Mouse (Mus musculus) hindbrain, embryonic 11.5 days (tissue): ENCODE results near the gene Bid. TPM values are rescaled to one million over a fixed set of nuclear protein-coding genes. Genes with fewer than 3 reads are reported as not detected.

Experiments used
- ATAC-seq: fragments of 200-750 bp; cut with Nextera tagmentation; 2 replicates; pipeline ENCODE4 v1.8.0; 2017; ENCODE audit warnings: mild to moderate bottlenecking, moderate TSS enrichment, moderate library complexity; ENCODE audit not compliant: low FRiP score
- DNase-seq: peaks from one replicate; pipeline ENCODE4 v3.0.0-alpha.2; 2015; ENCODE audit warnings: low spot score
- H3K27ac ChIP-seq: fragments of 300-500 bp; sonication (generic); 2 replicates; pipeline ENCODE4 v1.5.1; 2014; ENCODE audit warnings: mild to moderate bottlenecking, low read depth, low read length
- H3K27me3 ChIP-seq: fragments of 300-500 bp; sonication (generic); 2 replicates; pipeline ENCODE4 v1.6.1; 2014; ENCODE audit warnings: mild to moderate bottlenecking, low read length, moderate library complexity, mixed read lengths; ENCODE audit not compliant: control insufficient read depth, insufficient read depth
- H3K36me3 ChIP-seq: fragments of 300-500 bp; sonication (generic); 2 replicates; pipeline ENCODE4 v1.6.1; 2014; ENCODE audit warnings: mild to moderate bottlenecking, low read length, moderate library complexity, mixed read lengths; ENCODE audit not compliant: control insufficient read depth, insufficient read depth
- H3K4me1 ChIP-seq: fragments of 300-500 bp; sonication (generic); replicated peaks from 2 replicates; pipeline ENCODE4 v1.6.1; 2014; ENCODE audit warnings: low read length, mixed read lengths; ENCODE audit not compliant: control insufficient read depth, insufficient read depth
- H3K4me2 ChIP-seq: fragments of 300-500 bp; sonication (generic); replicated peaks from 2 replicates; pipeline ENCODE4 v1.6.1; 2014; ENCODE audit warnings: mild to moderate bottlenecking, low read depth, low read length
- H3K4me3 ChIP-seq: fragments of 300-500 bp; sonication (generic); 2 replicates; pipeline ENCODE4 v1.5.1; 2014; ENCODE audit warnings: low read depth, low read length
- H3K9ac ChIP-seq: fragments of 300-500 bp; sonication (generic); 2 replicates; pipeline ENCODE4 v1.6.1; 2014; ENCODE audit warnings: low read depth, low read length
- H3K9me3 ChIP-seq: fragments of 300-500 bp; sonication (generic); 2 replicates; pipeline ENCODE4 v1.6.1; 2016; ENCODE audit warnings: low read length; ENCODE audit not compliant: control insufficient read depth
- WGBS: fragments of 180-500 bp; shearing (Covaris S2); extraction: QIAGEN DNeasy Blood & Tissue Kit; methylation state at CpG from one replicate; pipeline ENCODE4 v1.1.7; 2014; 5-methylcytosine and 5-hydroxymethylcytosine counted together
- polyA plus RNA-seq: library from polyadenylated mRNA; unstranded; fragments of >200 nt; fragmentation: Nextera tagmentation; extraction: Ambion mirVana; gene quantifications from 2 replicates; pipeline ENCODE4 v1.2.1, GENCODE M21; 2014

The Bid gene
- polyA plus RNA-seq, 1 experiment from 2014 or later, result 15.9 TPM

DNA sequence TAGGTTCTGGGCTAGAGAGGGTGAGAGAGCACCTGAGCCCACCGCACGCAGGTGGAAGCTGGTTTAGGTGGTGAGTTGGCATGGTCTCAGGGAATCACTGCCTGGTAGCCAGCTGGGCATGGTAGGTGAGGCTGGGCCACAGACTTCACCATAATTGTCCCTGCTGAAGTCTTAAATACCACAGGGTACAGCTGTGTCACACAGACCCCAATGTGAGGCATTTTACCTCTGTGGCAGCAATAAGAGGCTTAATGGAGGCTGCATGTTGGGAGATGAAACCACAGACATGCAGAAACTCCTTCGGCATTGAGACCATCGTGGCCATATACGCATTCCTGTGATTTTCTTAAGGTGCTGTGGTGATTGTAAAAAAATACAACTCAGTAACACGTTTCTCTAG, 35.8 kb upstream of the Bid start:
- no peak overlapping the region for H3K27ac ChIP-seq
- no peak overlapping the region for H3K9ac ChIP-seq
- WGBS, result 96% methylated on average over 6 of the region's 6 CpGs
- no peak for DNase-seq
- H3K9me3 ChIP-seq, result no peaks in the 10 kb centered on the region
- H3K4me3 ChIP-seq, result no peak overlapping the region
- no peaks in the 10 kb centered on the region for H3K4me1 ChIP-seq
- no peak overlapping the region for H3K4me2 ChIP-seq
- no peak for ATAC-seq
- no peaks in the 10 kb centered on the region for H3K27me3 ChIP-seq
- no peaks in the 10 kb centered on the region for H3K36me3 ChIP-seq

DNA sequence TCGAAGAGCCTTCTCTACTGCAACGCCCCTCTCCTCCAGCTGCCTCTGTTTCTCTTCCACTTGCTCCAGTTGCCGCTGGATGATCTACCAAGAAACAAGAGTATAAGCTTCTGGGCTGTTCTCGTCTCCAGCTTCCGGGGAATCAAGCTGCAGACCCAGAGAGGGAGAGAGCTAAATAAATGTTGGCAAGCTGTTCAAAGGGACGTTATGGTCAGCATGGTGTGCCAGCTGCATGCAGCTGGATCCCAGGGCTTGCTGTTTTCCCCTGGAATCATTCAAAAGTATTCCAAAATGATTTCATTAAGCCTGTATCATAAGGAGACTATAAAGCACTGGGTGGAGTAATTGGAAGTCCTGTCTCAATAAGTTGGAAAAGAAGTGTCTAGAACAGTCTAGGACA, 34.7 kb upstream of the Bid start:
- ATAC-seq (no peak), DNase-seq (no peak)
- WGBS, result 95% methylated on average over 6 of the region's 6 CpGs
- Histone ChIP-seq H3K36me3 (no peaks in the 10 kb centered on the region), H3K4me2 (no peak overlapping the region), H3K4me1 (no peaks in the 10 kb centered on the region), H3K27me3 (no peaks in the 10 kb centered on the region), H3K4me3 (no peak overlapping the region), H3K27ac (no peak overlapping the region), H3K9me3 (no peaks in the 10 kb centered on the region), H3K9ac (no peak overlapping the region)

DNA sequence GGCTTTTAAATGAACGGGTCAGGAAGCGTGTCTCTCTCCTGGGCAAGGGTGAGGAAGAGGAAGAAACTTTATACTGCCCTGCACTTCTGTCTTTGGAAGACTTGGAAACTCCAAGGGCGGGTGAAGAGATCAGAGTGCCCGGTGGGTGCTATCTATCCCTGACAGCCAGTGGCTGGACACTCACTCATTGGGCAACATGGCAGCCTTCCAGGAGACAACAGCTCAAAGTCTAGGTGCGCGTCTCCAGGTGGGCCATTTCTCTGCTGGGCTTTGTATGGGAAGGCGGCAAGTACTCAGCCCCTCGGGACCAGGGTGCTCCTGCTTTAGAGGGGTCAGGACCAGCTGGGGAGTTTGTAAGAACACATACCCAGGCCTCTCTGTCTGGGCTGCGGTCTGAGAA, 28.9 kb upstream of the Bid start:
- no peak for DNase-seq
- 92% methylated on average over 9 of the region's 9 CpGs for WGBS
- H3K4me1 ChIP-seq, result no peaks in the 10 kb centered on the region

DNA sequence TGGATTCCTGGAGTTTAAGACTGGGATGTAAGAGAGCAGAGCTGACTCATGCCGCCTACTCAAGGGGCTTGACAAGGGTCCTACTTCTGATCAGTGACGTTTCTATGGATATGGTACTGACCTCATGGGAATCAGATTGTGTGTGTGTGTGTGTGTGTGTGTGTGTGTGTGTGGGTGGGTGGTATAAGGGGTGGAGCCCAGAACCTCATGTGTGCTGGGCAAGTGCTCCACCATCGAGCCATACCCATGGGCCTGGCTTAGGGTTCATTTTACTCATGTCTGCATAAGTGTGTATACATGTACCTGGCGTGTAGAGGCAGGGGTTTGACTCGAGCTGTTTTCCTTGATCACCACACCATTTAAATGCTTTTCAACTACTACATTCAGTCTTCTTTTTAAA, 27.3 kb upstream of the Bid start:
- no peak overlapping the region for H3K4me2 ChIP-seq
- DNase-seq (no peak), ATAC-seq (no peak)
- no peaks in the 10 kb centered on the region for H3K9me3 ChIP-seq
- H3K4me3 ChIP-seq, result no peak overlapping the region
- no peak overlapping the region for H3K9ac ChIP-seq
- H3K27ac ChIP-seq, result no peak overlapping the region
- 84% methylated on average over 5 of the region's 5 CpGs for WGBS
- H3K27me3 ChIP-seq, result no peaks in the 10 kb centered on the region
- H3K36me3 ChIP-seq, result no peaks in the 10 kb centered on the region
- no peaks in the 10 kb centered on the region for H3K4me1 ChIP-seq

More for the DNA sequence above, 28.9 kb upstream of the Bid start:
- ATAC-seq, result no peak
- H3K27me3 ChIP-seq, result no peaks in the 10 kb centered on the region
- H3K27ac ChIP-seq, result no peak overlapping the region
- no peak overlapping the region for H3K9ac ChIP-seq
- no peak overlapping the region for H3K4me3 ChIP-seq
- H3K4me2 ChIP-seq, result no peak overlapping the region
- H3K9me3 ChIP-seq, result no peaks in the 10 kb centered on the region
- H3K36me3 ChIP-seq, result no peaks in the 10 kb centered on the region

DNA sequence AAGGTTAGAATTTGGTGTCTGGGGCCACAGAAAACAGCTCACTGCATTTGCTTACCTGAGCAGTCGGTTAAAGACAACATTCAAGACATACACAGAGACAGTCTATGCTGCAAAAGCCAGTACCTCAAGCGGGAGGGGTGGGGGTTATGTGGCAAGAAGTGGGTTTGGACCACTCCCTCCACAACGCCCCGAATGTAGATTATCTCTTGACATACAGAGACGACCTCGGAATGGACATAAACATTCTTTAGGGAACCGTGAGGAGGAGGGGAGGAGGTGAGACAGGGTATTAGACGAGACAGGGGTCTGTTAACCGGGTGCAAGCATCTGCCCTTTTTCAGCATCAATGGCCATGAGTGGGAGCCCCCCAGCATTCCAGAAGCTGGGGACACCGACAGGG, 26.9 kb upstream of the Bid start:
- Histone ChIP-seq H3K4me2 (no peak overlapping the region), H3K9me3 (no peaks in the 10 kb centered on the region), H3K9ac (no peak overlapping the region), H3K4me1 (no peaks in the 10 kb centered on the region), H3K4me3 (no peak overlapping the region), H3K36me3 (no peaks in the 10 kb centered on the region), H3K27ac (no peak overlapping the region), H3K27me3 (no peaks in the 10 kb centered on the region)
- ATAC-seq (no peak), DNase-seq (no peak)
- WGBS, result 81% methylated on average over 10 of the region's 10 CpGs

DNA sequence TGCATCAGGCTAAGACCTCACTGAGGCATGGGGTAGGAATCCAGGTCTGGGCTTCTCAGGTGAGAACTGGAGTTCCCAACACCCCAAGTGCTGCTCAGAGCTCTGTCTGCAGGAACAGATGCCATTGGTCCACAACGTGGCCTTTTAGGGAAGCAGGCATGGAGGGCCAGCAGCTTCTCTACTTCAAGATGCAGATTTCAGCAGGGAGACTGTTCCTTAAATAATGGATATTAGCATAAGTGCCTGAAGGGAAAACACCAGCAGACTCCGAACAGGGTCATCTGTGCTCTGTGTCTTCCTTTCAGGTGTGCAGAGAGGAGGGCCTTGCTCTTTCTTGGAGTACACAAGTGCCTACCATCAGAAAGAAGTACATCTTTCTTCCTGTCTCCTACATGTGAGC, 26.4 kb upstream of the Bid start:
- Histone ChIP-seq H3K4me2 (no peak overlapping the region), H3K9me3 (no peaks in the 10 kb centered on the region), H3K4me3 (no peak overlapping the region), H3K36me3 (no peaks in the 10 kb centered on the region), H3K4me1 (no peaks in the 10 kb centered on the region), H3K27me3 (no peaks in the 10 kb centered on the region), H3K9ac (no peak overlapping the region), H3K27ac (no peak overlapping the region)
- DNase-seq (no peak), ATAC-seq (no peak)
- WGBS, result 79% methylated on average over 2 of the region's 2 CpGs

DNA sequence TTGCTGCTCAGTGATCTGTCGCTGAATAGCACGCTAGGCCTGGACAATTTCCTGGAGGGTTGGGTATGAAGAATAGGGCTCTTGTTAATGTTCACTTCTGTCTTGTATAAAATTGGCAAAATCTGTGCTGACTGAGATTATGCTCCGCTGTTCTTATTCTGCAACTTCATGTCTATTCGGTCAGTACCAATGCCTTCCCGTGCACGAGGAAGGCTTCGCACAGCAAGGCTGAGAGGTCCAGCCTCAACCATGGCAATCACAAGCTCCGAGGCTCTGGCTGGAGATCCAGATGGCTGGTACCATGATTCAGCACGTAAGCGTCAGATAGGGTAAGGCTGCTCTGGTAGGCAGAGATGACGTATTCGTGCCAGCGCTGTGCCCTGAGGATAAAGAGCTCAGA, 24.9 kb upstream of the Bid start:
- ATAC-seq, result no peak

DNA sequence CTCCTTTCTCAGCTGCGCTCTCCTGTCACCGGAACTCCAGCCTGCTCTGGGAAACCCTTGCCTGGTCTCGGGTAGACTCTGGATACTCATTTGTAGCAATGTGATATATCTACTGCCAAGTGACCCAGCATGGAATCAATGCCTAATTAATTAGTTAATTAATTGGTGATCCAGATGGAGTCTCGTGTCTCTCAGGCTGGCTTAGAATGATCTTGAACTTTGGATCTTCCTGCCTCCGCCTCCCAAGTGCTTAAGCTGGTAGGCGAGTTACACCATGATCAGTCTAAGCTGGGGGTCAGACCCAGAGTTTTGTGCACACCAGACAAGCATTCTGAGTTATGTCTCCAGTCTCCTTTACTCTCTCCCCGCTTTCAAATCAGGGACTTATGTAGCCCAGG, 24.4 kb upstream of the Bid start:
- no peak overlapping the region for H3K27ac ChIP-seq
- no peaks in the 10 kb centered on the region for H3K27me3 ChIP-seq
- no peaks in the 10 kb centered on the region for H3K36me3 ChIP-seq
- no peaks in the 10 kb centered on the region for H3K4me1 ChIP-seq
- no peak for ATAC-seq
- no peak overlapping the region for H3K4me3 ChIP-seq
- WGBS, result 85% methylated on average over 7 of the region's 7 CpGs
- H3K4me2 ChIP-seq, result no peak overlapping the region
- no peaks in the 10 kb centered on the region for H3K9me3 ChIP-seq
- DNase-seq, result no peak
- H3K9ac ChIP-seq, result no peak overlapping the region

More for the DNA sequence above, 24.9 kb upstream of the Bid start:
- Histone ChIP-seq H3K4me1 (no peaks in the 10 kb centered on the region), H3K4me3 (no peak overlapping the region), H3K27me3 (no peaks in the 10 kb centered on the region), H3K36me3 (no peaks in the 10 kb centered on the region), H3K27ac (no peak overlapping the region), H3K9ac (no peak overlapping the region), H3K9me3 (no peaks in the 10 kb centered on the region), H3K4me2 (no peak overlapping the region)
- no peak for DNase-seq
- WGBS, result 97% methylated on average over 13 of the region's 13 CpGs

DNA sequence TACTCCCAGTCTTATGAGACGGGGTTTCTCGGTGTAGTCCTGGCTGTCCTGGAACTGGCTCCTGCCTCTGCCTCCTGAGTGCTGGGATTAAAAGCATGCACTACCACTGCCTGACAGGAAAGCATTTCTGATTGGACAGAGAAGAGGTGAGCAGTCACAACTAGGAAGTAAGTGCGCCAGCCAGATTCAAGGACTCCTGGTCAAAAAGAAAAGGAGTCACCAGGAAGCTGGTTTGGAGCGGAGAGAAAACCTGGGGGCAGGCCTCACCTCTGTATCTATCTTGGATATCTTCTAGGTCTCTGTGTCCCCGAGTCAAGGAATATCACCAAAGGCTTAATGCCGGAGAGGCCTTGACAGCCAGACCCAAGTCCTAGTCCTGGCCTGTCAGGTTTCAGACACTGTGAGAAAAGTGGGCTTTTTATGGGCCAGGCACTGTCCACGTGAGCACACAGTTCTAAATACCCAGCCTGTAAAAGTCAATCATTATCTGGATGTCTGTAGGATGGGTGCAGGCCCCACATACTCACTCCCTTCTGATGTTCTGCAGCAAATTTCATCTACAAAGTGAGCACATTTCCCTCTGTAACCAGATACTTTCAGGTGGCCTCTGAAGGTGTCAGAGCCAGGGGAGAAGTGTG, 23.9 kb upstream of the Bid start:
- ATAC-seq (no peak), DNase-seq (no peak)
- Histone ChIP-seq H3K27ac (no peak overlapping the region), H3K36me3 (no peaks in the 10 kb centered on the region), H3K9ac (no peak overlapping the region), H3K4me1 (no peaks in the 10 kb centered on the region), H3K4me2 (no peak overlapping the region), H3K9me3 (no peaks in the 10 kb centered on the region), H3K27me3 (no peaks in the 10 kb centered on the region), H3K4me3 (no peak overlapping the region)
- 88% methylated on average over 7 of the region's 7 CpGs for WGBS
